Mouse (Mus musculus) limb, embryonic 13.5 days (tissue): ENCODE measurements around the gene Bnipl. TPM values are rescaled to one million over a fixed set of nuclear protein-coding genes. Genes with fewer than 3 reads are reported as not detected.

Experiments
- ATAC-seq: fragments of 200-750 bp; cut with Nextera tagmentation; 2 replicates; pipeline ENCODE4 v1.8.0; 2017; ENCODE audit warnings: low read depth, moderate number of reproducible peaks, moderate TSS enrichment; ENCODE audit not compliant: low FRiP score
- H3K27ac ChIP-seq: fragments of 300-500 bp; sonication (generic); 2 replicates; pipeline ENCODE4 v1.5.1; 2015; ENCODE audit warnings: inconsistent platforms, mild to moderate bottlenecking, moderate library complexity
- H3K27me3 ChIP-seq: fragments of 300-500 bp; sonication (generic); 2 replicates; pipeline ENCODE4 v1.6.1; 2015; ENCODE audit warnings: mild to moderate bottlenecking, inconsistent platforms
- H3K36me3 ChIP-seq: fragments of 300-500 bp; sonication (generic); 2 replicates; pipeline ENCODE4 v1.6.1; 2015; ENCODE audit warnings: inconsistent platforms, mild to moderate bottlenecking, moderate library complexity
- H3K4me1 ChIP-seq: fragments of 300-500 bp; sonication (generic); 2 replicates; pipeline ENCODE4 v1.6.1; 2015; ENCODE audit warnings: inconsistent platforms
- H3K4me2 ChIP-seq: fragments of 300-500 bp; sonication (generic); replicated peaks from 2 replicates; pipeline ENCODE4 v1.6.1; 2015; ENCODE audit warnings: inconsistent platforms, mild to moderate bottlenecking, moderate library complexity
- H3K4me3 ChIP-seq: fragments of 300-500 bp; sonication (generic); 2 replicates; pipeline ENCODE4 v1.5.1; 2015; ENCODE audit warnings: moderate library complexity, mild to moderate bottlenecking, inconsistent platforms
- H3K9ac ChIP-seq: fragments of 300-500 bp; sonication (generic); 2 replicates; pipeline ENCODE4 v1.6.1; 2015; ENCODE audit warnings: mild to moderate bottlenecking, inconsistent platforms
- H3K9me3 ChIP-seq: fragments of 300-500 bp; sonication (generic); 2 replicates; pipeline ENCODE4 v1.6.1; 2016; ENCODE audit warnings: inconsistent platforms
- WGBS: fragments of 180-500 bp; shearing (Covaris S2); methylation state at CpG from one replicate; pipeline ENCODE4 v1.1.7; 2015; 5-methylcytosine and 5-hydroxymethylcytosine counted together
- polyA plus RNA-seq: library from polyadenylated mRNA; unstranded; fragments of >200 nt; fragmentation: Nextera tagmentation; extraction: Ambion mirVana; gene quantifications from 2 replicates; pipeline ENCODE4 v1.2.1, GENCODE M21; 2015

The Bnipl gene
- polyA plus RNA-seq, 1 experiment from 2014 or later, result 2.5 TPM

DNA sequence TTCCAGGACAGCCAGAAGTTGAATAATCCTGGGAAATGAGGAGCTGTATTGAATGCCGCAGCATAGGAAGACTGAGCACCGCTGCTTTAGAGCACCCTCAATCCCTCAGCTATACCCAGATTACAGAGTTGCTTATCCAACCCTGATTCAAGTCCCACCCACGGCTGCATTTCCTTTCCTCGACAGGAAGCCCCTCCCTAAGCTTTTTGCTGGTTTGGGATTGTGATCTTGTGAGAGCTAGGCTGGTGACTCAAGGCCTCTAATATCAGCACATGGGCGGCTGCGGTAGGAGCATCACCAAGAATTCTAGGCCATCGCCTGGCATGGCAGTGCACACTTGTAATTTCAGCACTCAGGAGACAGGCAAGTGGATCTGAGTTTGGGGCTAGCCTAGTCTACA lies 35.5 kb upstream of the Bnipl start:
- ATAC-seq, result no peak
- Histone ChIP-seq H3K4me2 (no peak overlapping the region), H3K4me1 (peaks cover 24% of the 10 kb centered on the region), H3K36me3 (peaks cover 44% of the 10 kb centered on the region), H3K4me3 (no peak overlapping the region), H3K27me3 (no peaks in the 10 kb centered on the region), H3K9me3 (no peaks in the 10 kb centered on the region), H3K9ac (no peak overlapping the region), H3K27ac (no peak overlapping the region)
- whole genome bisulfite sequencing, result 86% methylated on average over 7 of the region's 7 CpGs

DNA sequence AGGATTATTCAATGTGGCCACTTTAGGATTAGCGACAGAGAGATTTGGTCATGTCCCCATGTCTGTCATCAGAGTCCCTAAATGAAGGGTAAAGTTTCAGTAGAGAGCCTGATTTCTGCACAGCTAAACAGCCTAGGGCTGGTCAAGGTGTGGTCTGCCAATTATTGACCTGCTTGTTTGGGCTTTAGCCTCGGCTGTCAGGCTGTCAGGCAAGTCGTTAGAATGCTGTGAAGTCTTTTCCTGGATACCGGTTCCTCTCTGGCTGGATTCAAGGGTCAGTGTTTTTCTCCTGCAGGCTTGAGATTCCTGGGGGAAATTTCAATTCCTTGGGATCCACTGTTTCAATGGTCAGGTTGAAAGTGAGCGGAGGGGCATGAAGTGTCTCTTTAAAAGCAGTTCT lies 35.0 kb upstream of the Bnipl start:
- Histone ChIP-seq H3K4me2 (no peak overlapping the region), H3K36me3 (peaks cover 39% of the 10 kb centered on the region), H3K27me3 (no peaks in the 10 kb centered on the region), H3K9me3 (no peaks in the 10 kb centered on the region), H3K9ac (no peak overlapping the region), H3K4me3 (no peak overlapping the region), H3K27ac (no peak overlapping the region), H3K4me1 (peaks cover 24% of the 10 kb centered on the region)
- ATAC-seq, result no peak
- 62% methylated on average over 5 of the region's 5 CpGs for WGBS

DNA sequence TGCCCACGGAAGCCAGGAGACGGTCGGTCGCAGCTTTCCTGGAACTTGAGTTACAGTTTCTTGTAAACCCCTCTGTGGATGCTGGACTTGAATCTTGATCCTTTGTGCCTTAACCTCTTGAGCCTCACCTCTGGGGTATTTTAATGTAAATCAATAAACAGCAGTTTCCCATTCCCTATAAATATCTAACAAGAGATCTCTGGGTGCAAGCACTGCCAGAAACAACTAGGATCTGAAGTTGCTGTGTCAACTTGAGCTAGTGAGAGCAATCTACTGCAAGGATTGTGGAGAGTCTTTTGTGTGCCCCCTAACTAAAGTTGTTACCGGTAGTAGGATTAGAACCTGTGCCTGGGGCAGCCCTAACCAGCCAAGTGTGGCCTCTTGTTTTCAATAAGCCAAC lies 34.4 kb upstream of the Bnipl start:
- Histone ChIP-seq H3K27ac (no peak overlapping the region), H3K27me3 (no peaks in the 10 kb centered on the region), H3K36me3 (peaks cover 33% of the 10 kb centered on the region), H3K4me1 (peaks cover 28% of the 10 kb centered on the region), H3K4me3 (no peak overlapping the region), H3K9me3 (no peaks in the 10 kb centered on the region), H3K4me2 (no peak overlapping the region), H3K9ac (0 out of 2 replicates have a peak overlapping the region, but pooled peaks have one; percentile 15)
- WGBS, result 89% methylated on average over 5 of the region's 5 CpGs
- ATAC-seq, result no peak

DNA sequence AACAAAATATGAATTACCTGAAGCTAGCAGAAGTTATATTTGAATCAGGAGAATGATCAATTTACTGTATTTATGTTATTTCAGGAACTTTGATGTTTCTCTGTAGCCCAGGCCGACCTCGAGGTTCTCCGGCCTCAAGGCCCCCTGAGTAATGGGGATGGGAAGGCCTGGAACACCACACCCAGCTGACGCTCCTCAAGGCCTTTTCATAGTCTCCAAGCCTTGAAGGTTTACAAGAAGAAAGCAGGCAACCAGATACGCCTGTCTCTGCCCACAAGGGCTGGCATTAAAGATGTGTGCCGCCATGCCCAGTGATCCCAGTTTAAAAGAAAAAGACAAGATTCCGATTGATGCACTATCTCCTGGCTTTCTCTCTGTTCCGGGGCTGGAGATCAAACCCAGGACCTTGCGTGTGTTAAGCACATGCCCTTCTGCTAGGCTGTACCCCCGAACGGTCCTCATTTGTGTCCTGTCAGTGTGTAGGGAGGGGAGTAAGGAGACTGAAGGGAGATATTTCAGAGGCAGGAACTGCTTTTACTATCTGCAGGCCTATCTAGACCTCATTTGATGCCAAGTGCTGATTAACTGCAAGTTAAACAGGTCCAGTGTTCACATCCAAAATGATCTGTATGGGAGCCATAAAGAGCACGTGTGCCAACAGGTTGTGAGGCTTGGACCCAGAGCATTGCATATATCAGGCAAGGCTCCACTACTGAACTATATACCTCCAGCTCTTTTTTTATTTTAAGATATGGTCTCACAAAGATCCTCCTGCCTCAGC lies 33.7 kb upstream of the Bnipl start:
- peak overlapping the region; percentile 90; the same call in 1 of the 2 replicates for H3K9ac ChIP-seq

DNA sequence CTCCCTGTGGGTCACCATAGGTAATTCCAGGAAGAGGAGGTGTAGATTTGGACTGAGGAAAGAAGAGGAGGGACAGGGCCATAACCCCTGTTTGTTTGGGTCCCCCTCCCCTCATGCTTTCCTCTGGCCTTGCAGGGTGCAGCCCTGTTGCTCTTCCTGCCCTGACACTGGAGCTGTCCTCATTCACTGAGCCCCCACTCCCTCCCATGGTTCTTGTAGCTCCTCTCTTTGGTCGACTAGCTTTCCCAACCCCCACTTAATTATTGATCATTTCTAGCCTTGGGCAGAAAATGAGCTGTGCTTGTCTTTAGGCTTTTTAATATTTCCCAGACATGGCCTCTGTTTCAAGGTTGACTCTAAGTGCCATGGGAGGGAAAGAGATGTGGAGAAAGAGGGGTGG lies 33.1 kb upstream of the Bnipl start:
- peak overlapping the region; percentile 92; the same call in 1 of the 2 replicates for H3K27ac ChIP-seq
- 15% methylated on average over 1 of the region's 1 CpGs for WGBS
- H3K9me3 ChIP-seq, result no peaks in the 10 kb centered on the region

More for the DNA sequence above, 33.7 kb upstream of the Bnipl start:
- H3K4me2 ChIP-seq, result peak overlapping the region; percentile 80
- peaks cover 26% of the 10 kb centered on the region for H3K36me3 ChIP-seq
- H3K4me3 ChIP-seq, result peak overlapping the region; percentile 77
- H3K27ac ChIP-seq, result no peak overlapping the region
- H3K4me1 ChIP-seq, result peaks cover 32% of the 10 kb centered on the region
- ATAC-seq, result no peak
- no peaks in the 10 kb centered on the region for H3K9me3 ChIP-seq
- H3K27me3 ChIP-seq, result no peaks in the 10 kb centered on the region
- WGBS, result 85% methylated on average over 12 of the region's 12 CpGs

DNA sequence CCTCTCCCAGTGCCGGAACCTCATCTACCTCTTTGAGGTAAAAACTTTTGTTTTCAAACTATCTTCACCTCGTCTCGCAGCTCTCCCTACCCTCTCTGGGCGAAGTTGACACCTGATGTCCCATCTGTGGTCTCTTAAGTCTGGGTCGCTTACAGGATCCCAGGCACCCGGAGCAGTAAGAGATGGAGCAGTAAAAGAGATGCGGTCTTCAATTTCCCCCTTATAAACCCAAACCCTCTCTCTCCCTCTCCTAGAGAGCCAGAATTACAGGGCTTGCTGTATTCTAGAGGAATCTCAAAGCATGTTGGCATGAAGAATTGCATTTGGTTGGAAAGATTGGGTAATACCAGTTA lies 32.6 kb upstream of the Bnipl start:
- no peaks in the 10 kb centered on the region for H3K9me3 ChIP-seq
- no peaks in the 10 kb centered on the region for H3K27me3 ChIP-seq
- peak overlapping the region; percentile 92 for H3K27ac ChIP-seq
- ATAC-seq, result no peak
- peaks cover 35% of the 10 kb centered on the region for H3K4me1 ChIP-seq
- WGBS, result 0% methylated on average over 7 of the region's 7 CpGs
- peak overlapping the region; percentile 80 for H3K4me2 ChIP-seq
- H3K9ac ChIP-seq, result peak overlapping the region; percentile 90
- H3K4me3 ChIP-seq, result peak overlapping the region; percentile 77
- H3K36me3 ChIP-seq, result peaks cover 17% of the 10 kb centered on the region

More for the DNA sequence above, 33.1 kb upstream of the Bnipl start:
- peak overlapping the region; percentile 80 for H3K4me2 ChIP-seq
- no peak for ATAC-seq
- H3K4me3 ChIP-seq, result peak overlapping the region; percentile 77
- peaks cover 35% of the 10 kb centered on the region for H3K4me1 ChIP-seq
- H3K36me3 ChIP-seq, result peaks cover 21% of the 10 kb centered on the region
- peak overlapping the region; percentile 90 for H3K9ac ChIP-seq
- H3K27me3 ChIP-seq, result no peaks in the 10 kb centered on the region

DNA sequence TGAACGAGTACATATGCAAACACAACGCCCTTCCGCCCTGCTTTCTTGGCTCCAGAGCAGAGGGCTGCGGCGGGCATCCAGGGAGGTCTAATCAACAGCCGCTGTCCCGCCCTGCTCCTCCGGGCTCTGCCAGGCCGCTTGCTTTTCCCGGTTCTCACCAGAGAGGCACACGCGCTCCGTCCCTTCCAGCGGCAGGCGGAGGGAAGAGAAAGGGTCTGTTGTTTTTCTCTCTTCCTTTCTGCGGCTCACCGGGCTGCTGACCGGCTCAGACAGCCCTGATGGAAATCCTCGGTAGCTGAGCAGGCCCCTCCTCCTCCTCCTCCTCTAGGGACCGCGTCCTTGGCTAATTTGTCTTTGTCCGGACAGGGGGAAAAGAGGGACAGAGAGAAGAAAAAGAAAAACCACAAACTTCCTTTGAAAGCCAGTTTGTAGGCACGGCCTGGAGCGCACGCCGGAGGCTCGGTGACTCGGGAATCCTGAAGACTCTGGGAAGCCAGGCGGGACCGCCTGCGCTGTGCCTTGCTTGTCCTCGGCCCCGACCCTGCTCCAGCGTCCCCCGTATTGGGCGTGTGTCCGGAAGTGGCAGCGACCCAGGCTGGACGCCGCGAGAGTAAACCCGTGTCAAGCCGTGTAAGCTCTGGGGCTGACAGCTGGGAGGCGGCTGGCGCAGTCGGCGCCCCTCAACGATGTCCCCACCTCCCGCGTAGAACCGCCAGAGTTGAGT lies 32.0 kb upstream of the Bnipl start:
- peak; percentile 64 for ATAC-seq
- WGBS, result under 1% methylated on average over 51 of the region's 51 CpGs

DNA sequence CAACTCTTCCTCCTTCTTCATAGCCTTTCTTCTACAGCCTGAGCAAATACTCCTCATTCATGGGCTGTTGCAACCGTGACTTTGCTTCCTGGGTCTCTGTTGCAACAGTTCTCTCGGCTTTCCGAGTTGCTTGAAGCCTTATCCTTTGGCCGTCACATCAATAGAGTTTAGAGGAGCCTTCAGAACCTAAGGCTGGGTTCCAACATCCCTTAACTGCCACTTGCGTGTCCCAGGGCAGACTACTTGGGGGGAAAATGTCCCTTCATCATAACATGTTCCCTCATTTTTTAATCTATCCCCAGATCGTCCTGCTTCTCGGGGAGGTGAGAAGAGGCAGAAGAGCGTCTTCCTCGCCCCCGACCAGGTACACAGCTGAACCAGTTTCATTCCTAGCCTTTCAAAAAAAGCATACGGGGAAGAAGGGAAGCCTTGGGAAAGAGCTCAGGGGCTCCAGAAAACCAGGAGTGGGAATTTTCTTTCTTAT lies 31.4 kb upstream of the Bnipl start:
- Histone ChIP-seq H3K9me3 (no peaks in the 10 kb centered on the region), H3K36me3 (peaks cover 6% of the 10 kb centered on the region), H3K4me2 (peak overlapping the region; percentile 80), H3K4me3 (peak overlapping the region; percentile 77), H3K27me3 (no peaks in the 10 kb centered on the region), H3K9ac (peak overlapping the region; percentile 90), H3K27ac (peak overlapping the region; percentile 92), H3K4me1 (peaks cover 35% of the 10 kb centered on the region)
- under 1% methylated on average over 11 of the region's 11 CpGs for WGBS
- no peak for ATAC-seq

More for the DNA sequence above, 32.0 kb upstream of the Bnipl start:
- Histone ChIP-seq H3K9ac (peak overlapping the region; percentile 90), H3K9me3 (no peaks in the 10 kb centered on the region), H3K4me3 (peak overlapping the region; percentile 77), H3K36me3 (peaks cover 12% of the 10 kb centered on the region), H3K27me3 (no peaks in the 10 kb centered on the region), H3K4me1 (peaks cover 35% of the 10 kb centered on the region), H3K4me2 (peak overlapping the region; percentile 80), H3K27ac (peak overlapping the region; percentile 92)

DNA sequence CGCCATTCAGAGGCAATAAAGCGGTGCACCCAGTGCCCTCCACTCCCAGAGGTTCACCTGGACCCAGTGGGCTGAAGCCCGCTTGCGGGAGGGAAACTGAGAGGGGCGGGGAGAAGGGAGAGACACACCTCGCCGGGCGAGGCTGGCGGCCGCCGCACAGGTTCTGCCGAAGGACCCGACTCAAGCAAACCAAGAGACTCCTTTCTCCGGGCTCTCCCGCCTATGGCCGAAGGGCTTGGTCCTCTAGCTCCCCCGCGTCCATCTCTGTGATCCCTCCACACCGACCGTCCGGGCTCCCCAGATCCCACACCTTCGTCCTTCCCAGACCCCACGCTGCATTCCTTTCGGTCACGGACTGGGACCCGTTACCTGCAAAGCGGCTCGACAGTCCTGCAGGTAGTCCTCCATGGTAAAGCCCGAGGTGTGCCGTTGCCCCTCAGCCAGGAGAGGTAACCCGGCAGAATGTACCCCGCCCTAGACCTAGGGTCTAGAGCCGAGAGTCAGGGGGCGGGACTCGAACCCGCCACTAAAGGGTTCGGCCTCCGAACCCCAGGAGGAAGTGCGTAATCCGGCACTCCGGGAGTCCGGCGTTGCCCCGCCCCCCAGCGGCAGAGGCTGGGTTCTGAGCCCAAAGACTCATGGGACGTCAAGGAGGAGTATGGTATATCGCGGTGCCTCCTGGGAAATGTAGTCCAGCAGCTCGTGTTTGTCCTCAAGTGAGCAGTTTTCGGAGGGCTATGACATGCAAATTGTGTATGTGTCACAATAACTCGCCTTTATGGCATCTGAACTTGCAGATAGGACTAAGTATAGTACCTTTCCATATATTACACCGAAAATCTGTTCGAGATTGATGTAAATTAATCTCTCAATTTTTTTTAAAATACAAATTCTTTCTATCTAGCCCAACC lies 30.5 kb upstream of the Bnipl start, which contains the start of the genes Mindy1 and Prune1:
Gene Mindy1, plus strand, starts transcription at position 130 of the 911 bp plus-strand sequence.
Gene Prune1, minus strand, starts transcription at position 861 of the 911 bp plus-strand sequence.
- Histone ChIP-seq H3K9ac (peak within 1 kb of the TSS; percentile 90), H3K4me1 (peaks cover 35% of the 10 kb centered on the region), H3K36me3 (peaks cover 1% of the 10 kb centered on the region), H3K27ac (peak within 1 kb of the TSS; percentile 92), H3K4me3 (peak within 1 kb of the TSS; percentile 77), H3K9me3 (no peaks in the 10 kb centered on the region), H3K27me3 (no peaks in the 10 kb centered on the region), H3K4me2 (peak within 1 kb of the TSS; percentile 80)
- under 1% methylated on average over 46 of the region's 53 CpGs for WGBS
- ATAC-seq, result peak; percentile 91

DNA sequence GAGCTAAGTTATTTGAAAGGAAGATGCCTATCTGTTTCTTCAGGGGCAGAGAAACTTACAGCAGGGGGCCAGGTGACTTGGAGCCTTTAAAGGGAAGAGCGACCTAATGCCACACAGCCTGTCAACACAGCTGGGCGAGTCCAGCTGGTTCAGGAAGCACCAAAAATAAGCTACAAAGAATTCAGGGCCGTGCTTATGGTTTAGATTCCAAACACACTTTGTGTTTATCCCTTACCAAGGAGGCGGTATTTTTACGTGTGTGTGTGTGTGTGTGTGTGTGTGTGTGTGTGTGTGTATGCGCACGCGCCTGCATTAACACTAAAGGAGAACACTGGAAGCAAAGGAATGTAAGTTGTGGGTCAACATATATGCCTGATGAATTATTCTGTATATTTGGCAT lies 29.8 kb upstream of the Bnipl start:
- Histone ChIP-seq H3K4me3 (peak overlapping the region; percentile 77), H3K9ac (peak overlapping the region; percentile 84), H3K4me2 (peak overlapping the region; percentile 80), H3K27me3 (no peaks in the 10 kb centered on the region), H3K36me3 (no peaks in the 10 kb centered on the region), H3K9me3 (no peaks in the 10 kb centered on the region), H3K4me1 (peaks cover 35% of the 10 kb centered on the region), H3K27ac (peak overlapping the region; percentile 89)
- 15% methylated on average over 8 of the region's 8 CpGs for WGBS
- no peak for ATAC-seq

DNA sequence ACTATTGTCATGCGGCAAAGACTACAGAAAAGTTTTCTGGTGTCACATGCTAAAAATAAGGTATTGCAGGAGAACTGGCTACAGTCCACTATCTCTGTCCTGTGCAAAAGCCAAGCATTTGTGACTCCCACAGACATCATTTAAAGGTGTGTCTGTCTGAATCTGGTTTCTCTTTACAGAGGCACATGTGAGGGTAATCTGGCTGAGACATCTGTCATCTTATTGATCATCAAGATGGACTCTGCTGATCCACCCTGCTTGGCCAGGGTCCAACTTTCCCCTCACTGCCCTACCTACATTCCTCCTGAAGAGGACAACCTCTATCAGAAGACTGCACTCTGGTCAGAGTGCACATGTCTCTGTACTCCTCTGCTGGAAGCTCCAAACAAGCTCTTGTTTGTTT lies 26.2 kb upstream of the Bnipl start:
- Histone ChIP-seq H3K4me1 (peaks cover 11% of the 10 kb centered on the region; the same call in 1 of the 2 replicates), H3K27ac (no peak overlapping the region), H3K36me3 (peaks cover 6% of the 10 kb centered on the region), H3K27me3 (no peaks in the 10 kb centered on the region), H3K4me2 (no peak overlapping the region), H3K9me3 (no peaks in the 10 kb centered on the region), H3K9ac (no peak overlapping the region), H3K4me3 (no peak overlapping the region)
- ATAC-seq, result no peak
- WGBS, result 94% methylated on average over 1 of the region's 1 CpGs
